ENCODE assay signal across 20 mouse cellular contexts in the genomic region with DNA sequence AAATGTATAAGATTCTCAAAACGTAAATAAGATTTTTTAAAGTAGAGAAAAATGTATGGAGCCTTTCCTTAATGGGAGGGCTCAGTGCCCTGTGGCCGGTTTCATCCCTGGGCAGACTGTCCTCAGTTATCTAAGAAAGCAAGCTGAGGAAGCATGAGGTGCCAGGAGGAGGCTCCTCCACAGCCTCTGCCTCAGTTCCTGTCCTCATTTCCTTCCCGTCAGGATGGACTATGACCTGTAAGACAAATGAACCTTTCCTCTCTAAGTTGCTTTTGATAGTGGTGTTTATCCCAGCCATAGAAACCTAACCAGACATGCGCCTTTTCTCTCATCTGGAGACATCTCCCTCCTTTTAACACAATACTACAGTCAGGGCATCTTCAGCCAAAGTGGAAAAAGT. TPM values are rescaled to one million over a fixed set of nuclear protein-coding genes. Genes with fewer than 3 reads are reported as not detected.
DNase-seq lines count a peak whose midpoint lies in the region; ATAC-seq and TF ChIP-seq lines count a peak whose summit lies in the region.
"Had no signal": no experiment of that assay in that cellular context is flagged by ENCODE, and none has a peak within 500 bp of the region (broad histone marks: within the 10 kb centered on the region; RNA-seq: fewer than 3 reads in every experiment).

No protein-coding gene starts in this region.

- TF ChIP-seq CTCF in lung, adult 2 months (IDR thresholded peaks at IDR 0.05; ENCODE audit: insufficient read depth, low read length) = no peak

- no peaks in the 10 kb centered on the region for H3K9me3 ChIP-seq in intestine, embryonic 16.5 days (ENCODE audit: control insufficient read depth, low read length)
- no peaks in the 10 kb centered on the region for H3K9me3 ChIP-seq in intestine, embryonic 15.5 days
- no peaks in the 10 kb centered on the region for H3K9me3 ChIP-seq in lung, embryonic 15.5 days
- no peaks in the 10 kb centered on the region for H3K9me3 ChIP-seq in kidney, embryonic 15.5 days (replicated peaks)
- H3K9me3 ChIP-seq: forebrain, embryonic 15.5 days; G1E; limb, embryonic 12.5 days; liver, embryonic 15.5 days; midbrain, embryonic 12.5 days had no signal

- H3K4me2 ChIP-seq in intestine, embryonic 16.5 days (ENCODE audit: low read depth, low read length) = no peak overlapping the region
- H3K4me2 ChIP-seq in intestine, embryonic 15.5 days (replicated peaks) = no peak overlapping the region
- no peak overlapping the region for H3K4me2 ChIP-seq in lung, embryonic 15.5 days
- H3K4me2 ChIP-seq in kidney, embryonic 15.5 days = no peak overlapping the region
- H3K4me2 ChIP-seq: forebrain, embryonic 15.5 days; limb, embryonic 12.5 days; liver, embryonic 15.5 days; midbrain, embryonic 12.5 days had no signal

- H3K36me3 ChIP-seq in intestine, embryonic 16.5 days (ENCODE audit: control insufficient read depth, insufficient read depth, low read length) = peaks cover 21% of the 10 kb centered on the region; the same call in 1 of the 2 replicates
- peaks cover 35% of the 10 kb centered on the region for H3K36me3 ChIP-seq in intestine, embryonic 15.5 days
- H3K36me3 ChIP-seq in lung, embryonic 15.5 days = peaks cover 70% of the 10 kb centered on the region
- H3K36me3 ChIP-seq in kidney, embryonic 15.5 days = peaks cover 66% of the 10 kb centered on the region
- H3K36me3 ChIP-seq: G1E had no signal

- no peaks in the 10 kb centered on the region for H3K27me3 ChIP-seq in intestine, embryonic 16.5 days (replicated peaks; ENCODE audit: control insufficient read depth, insufficient read depth, low read length)
- H3K27me3 ChIP-seq in intestine, embryonic 15.5 days (replicated peaks) = no peaks in the 10 kb centered on the region
- H3K27me3 ChIP-seq in lung, embryonic 15.5 days = no peaks in the 10 kb centered on the region
- no peaks in the 10 kb centered on the region for H3K27me3 ChIP-seq in kidney, embryonic 15.5 days
- H3K27me3 ChIP-seq: forebrain, embryonic 15.5 days; limb, embryonic 12.5 days; liver, embryonic 15.5 days; midbrain, embryonic 12.5 days had no signal

- no peak overlapping the region for H3K9ac ChIP-seq in intestine, embryonic 16.5 days (ENCODE audit: low read depth, low read length)
- H3K9ac ChIP-seq in intestine, embryonic 15.5 days = no peak overlapping the region
- H3K9ac ChIP-seq in lung, embryonic 15.5 days = no peak overlapping the region
- no peak overlapping the region for H3K9ac ChIP-seq in kidney, embryonic 15.5 days
- H3K9ac ChIP-seq: forebrain, embryonic 15.5 days; limb, embryonic 12.5 days; liver, embryonic 15.5 days; midbrain, embryonic 12.5 days had no signal

- WGBS in intestine, embryonic 16.5 days = 71% methylated on average over 4 of the region's 4 CpGs
- 84% methylated on average over 4 of the region's 4 CpGs for WGBS in intestine, embryonic 15.5 days
- 72% methylated on average over 4 of the region's 4 CpGs for WGBS in lung, embryonic 15.5 days
- 65% methylated on average over 4 of the region's 4 CpGs for WGBS in lung, adult 2 months
- WGBS in kidney, embryonic 15.5 days = 80% methylated on average over 4 of the region's 4 CpGs

- H3K4me3 ChIP-seq in intestine, embryonic 16.5 days (ENCODE audit: low read length) = no peak overlapping the region
- H3K4me3 ChIP-seq in intestine, embryonic 15.5 days (replicated peaks) = no peak overlapping the region
- no peak overlapping the region for H3K4me3 ChIP-seq in lung, embryonic 15.5 days
- H3K4me3 ChIP-seq in lung, adult 2 months (replicated peaks; ENCODE audit: extremely low read depth, low read depth, low read length) = no peak overlapping the region
- H3K4me3 ChIP-seq in kidney, embryonic 15.5 days (replicated peaks) = no peak overlapping the region
- H3K4me3 ChIP-seq: forebrain, embryonic 15.5 days; limb, embryonic 12.5 days; liver, embryonic 15.5 days; midbrain, embryonic 12.5 days had no signal

- ATAC-seq in intestine, embryonic 16.5 days = no peak
- ATAC-seq in intestine, embryonic 15.5 days = no peak
- ATAC-seq in lung, embryonic 15.5 days (ENCODE audit: borderline replicate concordance, extremely low read depth, low FRiP score, low TSS enrichment) = no peak
- no peak for ATAC-seq in kidney, embryonic 15.5 days (replicated peaks; ENCODE audit: low FRiP score)
- ATAC-seq: activated CD4-positive, CD25-positive, alpha-beta regulatory T cell, adult 4 months; forebrain, embryonic 15.5 days; hindbrain, postnatal 0 days had no signal

- peaks cover 19% of the 10 kb centered on the region for H3K4me1 ChIP-seq in intestine, embryonic 16.5 days (ENCODE audit: control insufficient read depth, insufficient read depth, low read length)
- peaks cover 12% of the 10 kb centered on the region; the same call in 1 of the 2 replicates for H3K4me1 ChIP-seq in intestine, embryonic 15.5 days (replicated peaks)
- H3K4me1 ChIP-seq in lung, embryonic 15.5 days = peaks cover 7% of the 10 kb centered on the region; the same call in 1 of the 2 replicates
- H3K4me1 ChIP-seq in lung, adult 2 months (ENCODE audit: control insufficient read depth, insufficient read depth, low read length) = peaks cover 20% of the 10 kb centered on the region
- H3K4me1 ChIP-seq in kidney, embryonic 15.5 days = peaks cover 52% of the 10 kb centered on the region

- H3K27ac ChIP-seq in intestine, embryonic 16.5 days (ENCODE audit: low read length) = peak overlapping the region; percentile 28; the same call in 1 of the 2 replicates
- no peak overlapping the region for H3K27ac ChIP-seq in intestine, embryonic 15.5 days
- H3K27ac ChIP-seq in lung, embryonic 15.5 days = peak overlapping the region; percentile 12; the same call in 1 of the 2 replicates
- peak overlapping the region; percentile 72; the same call in 1 of the 2 replicates for H3K27ac ChIP-seq in kidney, embryonic 15.5 days
- H3K27ac ChIP-seq: forebrain, embryonic 15.5 days; hindbrain, postnatal 0 days; limb, embryonic 12.5 days; liver, embryonic 15.5 days; midbrain, embryonic 12.5 days had no signal

- no peak for TF ChIP-seq POLR2A in lung, adult 2 months (IDR thresholded peaks at IDR 0.05; ENCODE audit: borderline replicate concordance, extremely low read depth, low read depth, low read length)

- DNase-seq in heart, adult 11 months = peak; percentile 92
- DNase-seq in heart, adult 9 months (ENCODE audit: low spot score in 2 of 2) = no peak
- DNase-seq in lung, adult 2 months = no peak
- DNase-seq in right cerebral cortex, postnatal 10 days (ENCODE audit: low spot score in 2 of 2) = no peak
- DNase-seq: cerebellum, adult 11 months; cerebellum, postnatal 10 days; retina, postnatal 1 day; right cerebral cortex, postnatal 4 days; thymus, postnatal 25 days had no signal

RNA-seq across cellular contexts. Expression of gene Lrp5, which starts 41.0 kb away (rescaled TPM):
- polyA plus RNA-seq in intestine, embryonic 16.5 days (2015; fragmentation: Nextera tagmentation; extraction: Ambion mirVana) = 4.2 and 4.4 TPM in 2 replicates
- 5.2 and 5.4 TPM in 2 replicates for polyA plus RNA-seq in intestine, embryonic 15.5 days (2015; fragmentation: Nextera tagmentation; extraction: Ambion mirVana)
- 7.7 TPM in 2 replicates for polyA plus RNA-seq in lung, embryonic 15.5 days (2015; fragmentation: Nextera tagmentation; extraction: Ambion mirVana)
- polyA plus RNA-seq in lung, adult 2 months (2012; rRNA removed) = 85.8 and 87.8 TPM in 2 replicates
- polyA plus RNA-seq in kidney, embryonic 15.5 days (2015; fragmentation: Nextera tagmentation; extraction: Ambion mirVana) = 5.8 and 6.9 TPM in 2 replicates
